Mouse (Mus musculus): ENCODE data around the gene Slc35e1.
A peak's percentile ranks its signal among the peaks of the same experiment; 100 is the strongest.

Slc35e1 gene

DNA sequence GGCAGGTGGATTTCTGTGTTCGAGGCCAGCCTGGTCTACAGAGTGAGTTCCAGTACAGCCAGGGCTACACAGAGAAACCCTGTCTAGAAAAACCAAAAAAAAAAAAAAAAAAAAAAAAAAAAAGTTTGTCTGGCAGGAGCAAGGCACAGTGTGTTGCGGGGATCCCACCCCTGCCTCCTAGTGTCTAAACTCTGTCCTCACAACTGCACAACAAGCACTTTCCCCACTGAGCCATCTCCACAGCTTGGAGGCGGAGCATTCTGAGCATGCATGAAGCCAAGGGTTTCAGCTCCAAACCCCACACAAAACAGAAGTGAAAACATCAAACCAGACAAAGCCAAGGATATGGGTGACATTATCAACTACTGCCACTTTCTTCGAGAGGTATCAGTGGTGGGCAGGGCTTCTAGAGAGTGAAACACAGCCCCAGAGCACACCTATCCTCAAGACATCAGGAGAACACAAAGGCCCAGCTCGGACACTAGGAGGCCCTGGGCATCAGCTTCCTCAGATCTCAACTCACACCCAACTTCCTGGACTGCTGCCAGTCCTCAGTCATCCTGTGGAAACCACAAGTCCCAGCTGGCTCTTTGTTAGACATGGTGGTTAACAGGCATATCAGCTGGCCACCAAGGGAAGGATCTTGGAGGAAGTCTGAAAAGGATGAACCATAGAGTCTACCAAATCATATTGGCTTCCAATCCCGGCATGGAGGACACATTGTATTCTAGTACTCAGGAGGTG is 6.8 kb downstream of the Slc35e1 start:
- peak; percentile 34 for DNase-seq (ENCODE audit: low read depth)

GRCm38 (mm10) chr8:72474826-72475546 is 17.4 kb downstream of the Slc35e1 start, which contains the start of gene Cherp:
Cherp (minus strand) TSS chr8:72475226.
- DNase-seq (ENCODE audit: low read depth) = peak; percentile 99

DNA sequence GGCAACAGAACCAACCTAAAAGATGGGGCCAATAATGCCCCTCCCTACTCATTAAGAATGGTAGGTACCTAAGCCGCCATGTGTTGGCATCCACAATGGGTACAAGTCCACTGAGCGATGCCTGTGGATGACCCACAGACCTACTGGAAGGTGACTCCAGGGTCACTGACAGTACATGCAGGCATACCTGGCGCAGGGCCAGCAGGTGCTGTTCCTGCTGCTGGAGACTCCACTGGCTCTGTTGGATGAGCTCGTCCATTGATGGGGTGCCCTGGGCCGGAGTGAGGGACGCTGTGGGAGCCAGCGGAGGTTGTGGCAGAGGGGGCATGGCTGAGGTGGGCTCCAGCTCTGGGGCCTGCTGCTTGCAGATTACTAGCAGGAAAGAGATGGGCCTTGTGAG is 21.7 kb downstream of the Slc35e1 start:
- no peak for DNase-seq (ENCODE audit: low read depth)

DNA sequence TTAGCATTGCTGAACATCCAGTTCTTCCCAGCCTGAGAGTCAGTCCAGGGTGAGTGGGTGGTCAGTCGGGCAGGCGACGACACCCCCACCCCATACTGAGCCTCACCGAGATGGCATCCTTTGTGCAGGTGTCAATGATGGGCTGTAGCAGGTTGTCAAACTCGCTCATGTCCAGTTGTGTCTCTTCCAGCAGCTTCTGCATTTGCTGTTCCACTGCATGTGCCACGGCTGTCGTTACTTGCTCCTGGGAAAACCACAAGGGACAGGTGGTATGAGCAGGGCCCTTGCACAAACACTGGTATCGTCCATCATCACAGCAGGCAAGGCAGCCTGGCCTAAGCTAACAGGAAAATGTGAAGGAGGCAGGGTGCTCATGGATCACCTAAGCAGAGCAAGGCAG is 22.4 kb downstream of the Slc35e1 start:
- no peak for DNase-seq (ENCODE audit: low read depth)

- no peak for DNase-seq (ENCODE audit: low read depth)
Measured at GRCm38 (mm10) chr8:72469243-72469642, 23.2 kb downstream of the Slc35e1 start.

DNA sequence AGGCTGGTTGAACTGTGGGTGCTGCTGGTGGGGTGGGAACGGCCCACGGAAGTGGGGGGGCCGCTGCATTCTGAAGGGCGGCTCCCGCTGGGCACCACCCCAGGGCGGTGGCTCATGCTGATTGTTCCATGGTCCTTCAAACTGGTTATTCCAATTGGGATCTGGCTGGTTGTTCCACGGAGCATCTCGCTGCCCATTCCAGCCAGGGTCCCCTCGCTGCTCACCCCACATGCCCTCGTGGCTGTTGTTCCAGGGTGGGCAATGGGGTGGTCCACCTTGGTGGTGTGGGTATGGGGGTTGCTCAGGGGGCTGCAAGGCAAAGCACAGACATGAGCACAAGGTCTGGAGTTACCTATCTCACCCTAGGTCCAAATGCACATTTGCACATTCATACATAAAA is 28.2 kb downstream of the Slc35e1 start:
- DNase-seq (ENCODE audit: low read depth) = no peak

DNA sequence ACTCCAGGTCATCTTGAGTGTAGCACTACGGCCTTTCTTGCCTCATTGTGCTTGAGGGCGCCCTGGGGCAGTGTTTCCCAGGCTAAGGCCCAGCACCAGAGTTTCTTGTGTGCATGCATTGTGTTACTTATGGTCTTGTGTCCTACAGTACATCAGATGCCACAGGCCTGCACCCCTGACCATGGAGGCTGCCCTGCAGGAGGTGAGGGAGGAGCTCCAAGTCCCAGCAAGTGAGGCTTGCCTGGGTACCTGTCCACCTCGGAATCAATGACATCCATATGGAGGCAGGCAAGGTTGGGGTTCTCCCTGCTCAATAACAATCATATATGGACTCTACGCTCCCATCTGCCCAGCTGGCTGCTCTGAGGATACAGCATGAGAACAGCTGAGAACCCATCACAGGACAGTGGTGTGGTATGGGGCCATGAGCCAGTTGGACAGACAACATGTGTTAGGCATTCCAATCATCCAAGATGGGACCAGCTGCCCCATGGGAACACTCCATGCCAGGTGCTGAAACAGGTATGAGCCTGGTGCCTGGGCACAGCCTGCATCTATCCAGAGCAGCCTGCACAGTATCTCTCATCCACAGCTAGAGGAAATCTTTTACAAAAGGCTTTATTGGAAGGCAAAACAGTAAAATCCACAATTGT is 32.4 kb downstream of the Slc35e1 start:
- DNase-seq (ENCODE audit: low read depth) = no peak

- no peak for DNase-seq (ENCODE audit: low read depth)
Measured at GRCm38 (mm10) chr8:72458457-72458856, 34.0 kb downstream of the Slc35e1 start.

DNA sequence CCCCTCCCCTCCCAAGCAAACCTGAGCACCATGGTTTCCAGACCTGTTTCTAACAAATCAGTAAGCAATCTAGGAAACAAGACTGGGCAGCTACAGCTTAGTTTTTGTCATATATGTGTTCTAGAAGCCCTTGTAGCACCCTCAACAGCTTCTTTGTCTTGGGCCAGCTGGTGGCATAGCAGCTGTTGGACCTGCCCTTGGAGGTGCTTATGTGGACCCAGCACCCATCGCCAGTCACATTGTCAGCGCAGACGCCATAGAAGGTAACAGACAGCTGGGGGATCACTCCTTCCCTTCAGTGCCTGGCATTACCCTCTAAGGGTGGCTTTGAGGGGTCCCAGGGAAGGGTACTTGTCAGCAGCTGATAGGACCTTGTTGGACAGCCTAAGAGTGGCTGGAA is 34.6 kb downstream of the Slc35e1 start:
- DNase-seq (ENCODE audit: low read depth) = no peak

DNA sequence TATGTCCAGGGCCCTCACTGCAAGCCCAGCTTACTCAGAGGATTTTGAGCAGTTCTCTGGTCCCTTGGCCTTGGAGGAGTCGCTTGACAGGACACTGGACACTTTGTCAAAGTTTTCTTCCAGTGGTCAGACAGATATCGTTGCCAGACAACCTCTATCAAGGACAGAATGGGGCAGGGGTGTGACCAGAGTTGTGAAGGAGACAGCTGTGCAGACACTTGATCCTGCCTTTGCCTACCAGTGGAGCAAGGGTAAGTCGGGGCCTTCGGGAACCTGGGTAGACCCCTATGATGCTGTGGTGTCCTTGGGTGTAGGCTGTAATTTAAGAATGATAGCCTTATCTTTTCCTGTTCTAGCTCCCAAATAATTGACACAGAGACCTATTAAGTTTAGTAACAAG is 37.1 kb downstream of the Slc35e1 start:
- no peak for DNase-seq (ENCODE audit: low read depth)

- no peak for DNase-seq (ENCODE audit: low read depth)
Measured at GRCm38 (mm10) chr8:72453904-72454303, 38.5 kb downstream of the Slc35e1 start.

- no peak for DNase-seq (ENCODE audit: low read depth)
Measured at GRCm38 (mm10) chr8:72451516-72451915, 40.9 kb downstream of the Slc35e1 start.

DNA sequence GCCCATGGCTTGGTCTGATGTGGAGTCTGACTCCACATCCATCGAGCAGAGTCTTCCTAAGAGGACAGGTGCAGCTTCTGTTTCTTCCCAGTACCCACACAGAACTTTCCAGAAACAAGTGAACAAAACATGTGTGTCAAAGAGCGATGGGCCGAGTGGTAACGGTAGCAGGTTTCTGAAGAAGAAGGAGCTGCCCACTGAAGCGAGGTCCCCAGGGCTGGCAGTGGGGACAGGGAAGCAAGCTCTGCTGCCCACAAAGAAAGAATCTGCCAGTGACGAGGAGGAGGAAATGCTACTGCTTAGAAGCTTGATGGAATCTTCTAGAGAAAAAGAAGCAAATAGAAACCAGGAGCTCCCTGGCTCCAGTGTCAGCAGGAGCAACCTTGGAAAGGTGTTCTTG is 47.3 kb downstream of the Slc35e1 start:
- no peak for DNase-seq (ENCODE audit: low read depth)

DNA sequence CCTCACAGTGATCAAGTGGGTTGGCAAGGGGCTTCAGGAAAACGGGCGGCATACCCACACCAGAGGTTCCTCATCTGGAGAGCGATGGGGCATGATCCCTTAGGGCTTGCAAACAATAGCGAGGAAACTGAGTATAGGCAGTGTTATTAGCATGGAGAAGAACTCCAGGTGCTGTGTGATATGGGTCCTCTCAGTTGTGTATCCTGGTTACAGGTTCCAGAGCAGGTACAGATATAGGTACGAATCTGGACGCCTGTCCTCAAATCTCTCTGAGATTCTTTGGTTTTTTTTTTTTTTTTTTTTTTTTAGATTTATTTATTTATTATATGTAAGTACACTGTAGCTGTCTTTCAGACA is 48.4 kb downstream of the Slc35e1 start:
- DNase-seq (ENCODE audit: low read depth) = no peak

DNA sequence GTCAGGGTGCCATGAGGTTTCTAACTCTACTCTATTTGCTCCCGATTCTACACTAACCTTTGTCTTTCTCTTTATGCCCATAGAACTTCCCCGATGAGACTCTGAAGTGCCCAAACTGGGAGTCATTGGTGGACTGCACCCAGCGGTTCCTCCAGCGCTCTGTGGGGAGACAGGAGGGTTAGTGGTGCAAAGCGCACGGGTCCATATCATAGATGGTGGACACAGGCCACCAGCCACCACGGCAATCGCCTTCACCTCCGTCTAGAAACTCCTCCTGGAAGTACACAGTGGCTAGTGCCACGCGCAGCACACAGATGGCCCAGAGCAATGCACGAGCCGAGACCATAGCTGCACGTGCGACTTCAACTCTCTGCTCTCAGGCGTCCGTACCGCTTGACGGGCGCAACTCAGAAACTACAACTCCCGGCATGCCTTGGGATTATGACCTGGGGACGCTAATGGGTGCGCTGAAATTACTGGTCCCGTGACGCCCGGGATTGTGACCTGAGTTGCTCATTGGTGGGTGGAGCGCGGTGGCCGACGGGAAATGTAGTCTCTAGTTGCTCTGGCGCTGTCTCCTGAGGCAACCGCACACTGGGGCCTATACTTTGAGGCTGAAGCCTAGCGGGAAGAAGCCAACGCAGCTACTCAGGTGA is 48.9 kb downstream of the Slc35e1 start, which contains the start of the genes Calr3 and 1700030K09Rik:
Calr3 (minus strand) TSS at position 533 of the 656 bp plus-strand sequence.
1700030K09Rik (plus strand) TSS at position 543 of the 656 bp plus-strand sequence.
- peak; percentile 99 for DNase-seq (ENCODE audit: low read depth)

DNA sequence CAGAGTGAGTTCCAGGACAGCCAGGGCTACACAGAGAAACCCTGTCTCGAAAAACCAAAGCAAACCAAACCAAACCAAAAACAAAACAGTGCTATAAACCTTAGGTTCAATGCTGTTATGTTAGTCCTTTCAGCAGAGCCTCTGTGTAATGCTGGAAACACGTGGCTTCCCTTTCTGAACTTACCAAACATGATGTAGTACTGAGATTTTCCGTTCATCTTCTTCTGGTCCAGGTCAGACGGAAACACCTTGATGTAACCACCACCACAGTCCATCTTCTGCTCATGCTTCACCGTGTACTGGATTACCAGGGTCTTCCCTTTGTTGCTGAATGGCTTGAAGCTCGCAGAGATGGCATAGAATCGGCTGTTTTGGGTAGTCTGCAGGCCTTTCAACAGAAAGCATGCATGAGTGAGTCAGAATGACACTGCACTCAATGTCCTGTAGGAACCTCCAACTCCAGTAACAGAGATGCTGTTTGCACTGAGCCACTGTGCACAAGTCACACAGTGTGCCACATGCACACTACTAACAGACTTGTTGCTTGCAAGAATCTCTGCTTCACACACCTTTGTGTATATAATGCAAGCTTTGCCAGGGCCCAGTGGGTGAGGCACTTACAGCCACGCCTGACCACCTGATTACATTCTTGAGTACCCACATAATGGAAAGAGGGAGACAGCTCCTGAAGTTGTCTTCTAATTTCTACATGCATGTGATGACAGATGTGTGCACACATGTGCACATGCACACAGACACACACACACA is 54.0 kb downstream of the Slc35e1 start:
- DNase-seq (ENCODE audit: low read depth) = no peak

GRCm38 (mm10) chr8:72434952-72435351 is 57.5 kb downstream of the Slc35e1 start:
- DNase-seq (ENCODE audit: low read depth) = no peak

Measured in induced T-regulatory cell, adult 2 months (primary cell).